Mouse (Mus musculus) CH12.LX (cell line): Measurements from ENCODE around the gene Tbp. TPM values are rescaled to one million over a fixed set of nuclear protein-coding genes. Genes with fewer than 3 reads are reported as not detected.

ENCODE experiments used
- DNase-seq: peaks from one replicate; pipeline ENCODE4 v3.0.0-alpha.2; 2013; ENCODE audit errors: extremely low read depth
- H3K27ac ChIP-seq: 2 replicates; pipeline ENCODE4 v1.5.1; 2012; ENCODE audit warnings: low read depth, mild to moderate bottlenecking, control low read depth, moderate library complexity; ENCODE audit not compliant: insufficient read depth
- H3K27me3 ChIP-seq: replicated peaks from 2 replicates; pipeline ENCODE3; 2012; ENCODE audit warnings: inconsistent platforms
- H3K36me3 ChIP-seq, 2 experiments: replicated peaks in 1 of 2; 2 replicates each; pipeline versions ENCODE3 to v1.6.1; 2012; ENCODE audit warnings: inconsistent platforms in 1 of 2, low read length in 1 of 2, mild to moderate bottlenecking in 1 of 2, mixed read lengths in 1 of 2, moderate library complexity in 1 of 2; ENCODE audit not compliant: control insufficient read depth in 1 of 2, insufficient read depth in 1 of 2
- H3K4me1 ChIP-seq, 2 experiments: 2 replicates each; pipeline ENCODE4 v1.6.1; 2012; ENCODE audit warnings: inconsistent platforms in 1 of 2, moderate library complexity in 1 of 2; ENCODE audit not compliant: insufficient read depth in 2 of 2, control insufficient read depth in 1 of 2
- H3K4me2 ChIP-seq: 2 replicates; pipeline ENCODE4 v1.6.1; 2012; ENCODE audit warnings: low read depth, mild to moderate bottlenecking, control low read depth; ENCODE audit not compliant: poor library complexity, insufficient read depth, severe bottlenecking
- H3K4me3 ChIP-seq, 3 experiments: fragments of 150-350 bp in 1 of 3; sonication (generic) in 1 of 3; replicated peaks in 1 of 3; 2 replicates each; pipeline versions ENCODE3 to v1.5.1; 2011 to 2012; ENCODE audit warnings: low read depth in 2 of 3, low read length in 2 of 3, mild to moderate bottlenecking in 2 of 3, moderate library complexity in 2 of 3, control low read depth in 1 of 3, improper control_type of control experiment in 1 of 3, inconsistent platforms in 1 of 3, mixed read lengths in 1 of 3; ENCODE audit not compliant: poor library complexity in 1 of 3
- H3K79me2 ChIP-seq: replicated peaks from 2 replicates; pipeline ENCODE4 v1.6.1; 2012; ENCODE audit warnings: mild to moderate bottlenecking, moderate library complexity; ENCODE audit not compliant: control insufficient read depth, poor library complexity, insufficient read depth, severe bottlenecking; ENCODE audit errors: extremely low read depth
- H3K9ac ChIP-seq: 2 replicates; pipeline ENCODE4 v1.6.1; 2012; ENCODE audit warnings: low read depth, mild to moderate bottlenecking, control low read depth, moderate library complexity; ENCODE audit not compliant: insufficient read depth
- H3K9me3 ChIP-seq: replicated peaks from 2 replicates; pipeline ENCODE3; 2012; ENCODE audit warnings: low read length, inconsistent platforms, mixed read lengths
- CHD1 ChIP-seq: IDR thresholded peaks from 2 replicates; pipeline ENCODE4 v1.6.1; 2012; ENCODE audit warnings: low read depth, low read length, improper control_type of control experiment, inconsistent platforms
- CTCF ChIP-seq, 2 experiments: IDR thresholded peaks in 1 of 2; conservative IDR thresholded peaks in 1 of 2; 2 replicates each; pipeline ENCODE4 v1.5.1; 2011 to 2012; ENCODE audit warnings: low read depth in 2 of 2, low read length in 2 of 2, improper control_type of control experiment in 1 of 2, inconsistent platforms in 1 of 2, mild to moderate bottlenecking in 1 of 2, moderate library complexity in 1 of 2
- ELF1 ChIP-seq: IDR thresholded peaks from 2 replicates; pipeline ENCODE4 v1.6.1; 2014; ENCODE audit warnings: low read depth, mild to moderate bottlenecking, inconsistent platforms, low read length, improper control_type of control experiment
- ETS1 ChIP-seq: conservative IDR thresholded peaks from 2 replicates; pipeline ENCODE4 v1.6.1; 2012; ENCODE audit warnings: low read depth, mild to moderate bottlenecking, inconsistent platforms, low read length, improper control_type of control experiment, moderate library complexity
- GABPA ChIP-seq: IDR thresholded peaks from 2 replicates; pipeline ENCODE4 v1.6.1; 2012; ENCODE audit warnings: low read depth, low read length, improper control_type of control experiment, inconsistent platforms; ENCODE audit not compliant: insufficient replicate concordance
- JUN ChIP-seq: IDR thresholded peaks from 2 replicates; pipeline ENCODE4 v1.6.1; 2011; ENCODE audit warnings: low read depth, mild to moderate bottlenecking, low read length, improper control_type of control experiment, moderate library complexity; ENCODE audit not compliant: insufficient read depth
- JUND ChIP-seq: conservative IDR thresholded peaks from 2 replicates; pipeline ENCODE4 v1.6.1; 2011; ENCODE audit warnings: low read depth, low read length, improper control_type of control experiment
- MAFK ChIP-seq: IDR thresholded peaks from 2 replicates; pipeline ENCODE4 v1.6.1; 2011; ENCODE audit warnings: low read length, improper control_type of control experiment; ENCODE audit not compliant: insufficient replicate concordance
- MEF2A ChIP-seq: IDR thresholded peaks from 2 replicates; pipeline ENCODE4 v1.6.1; 2014; ENCODE audit warnings: low read depth, mild to moderate bottlenecking, inconsistent platforms, low read length, improper control_type of control experiment, borderline replicate concordance
- MXI1 ChIP-seq: IDR thresholded peaks from 2 replicates; pipeline ENCODE4 v1.6.1; 2011; ENCODE audit warnings: mild to moderate bottlenecking, low read depth, low read length, improper control_type of control experiment
- MYC ChIP-seq: IDR thresholded peaks from 2 replicates; pipeline ENCODE4 v1.6.1; 2011; ENCODE audit warnings: low read depth, mild to moderate bottlenecking, improper control_type of control experiment, low read length
- NELFE ChIP-seq: IDR thresholded peaks from 2 replicates; pipeline ENCODE4 v1.6.1; 2011; ENCODE audit warnings: low read depth, low read length, improper control_type of control experiment
- PAX5 ChIP-seq: IDR thresholded peaks from 2 replicates; pipeline ENCODE4 v1.6.1; 2012; ENCODE audit warnings: low read length, inconsistent platforms, mixed read lengths
- POLR2AphosphoS2 ChIP-seq: IDR thresholded peaks from 2 replicates; pipeline ENCODE4 v1.6.1; 2011; ENCODE audit warnings: low read depth, low read length, improper control_type of control experiment
- RAD21 ChIP-seq: IDR thresholded peaks from 2 replicates; pipeline ENCODE4 v1.6.1; 2011; ENCODE audit warnings: low read depth, mild to moderate bottlenecking, low read length, improper control_type of control experiment, moderate library complexity
- RCOR1 ChIP-seq: conservative IDR thresholded peaks from 2 replicates; pipeline ENCODE4 v1.6.1; 2012; ENCODE audit warnings: low read depth, mild to moderate bottlenecking, inconsistent platforms, low read length, improper control_type of control experiment
- SIN3A ChIP-seq: IDR thresholded peaks from 2 replicates; pipeline ENCODE4 v1.6.1; 2012; ENCODE audit warnings: low read length, improper control_type of control experiment, inconsistent platforms
- SMC3 ChIP-seq: IDR thresholded peaks from 2 replicates; pipeline ENCODE4 v1.6.1; 2011; ENCODE audit warnings: low read depth, low read length, improper control_type of control experiment
- TBP ChIP-seq: conservative IDR thresholded peaks from 2 replicates; pipeline ENCODE4 v1.6.1; 2011; ENCODE audit warnings: low read depth, low read length, improper control_type of control experiment
- ZKSCAN1 ChIP-seq: IDR thresholded peaks from 2 replicates; pipeline ENCODE4 v1.6.1; 2012; ENCODE audit warnings: low read depth, inconsistent platforms, low read length, improper control_type of control experiment, borderline replicate concordance
- dilution Hi-C: fragments of 300-500 bp; cut with MboI; formaldehyde crosslinking; loops from 2 replicates; pipeline ENCODE4 v1.14.3; 2020; ENCODE audit warnings: low sequenced_read_pairs; ENCODE audit not compliant: extremely low pct_unique_long_range_greater_than_20kb, extremely low pct_ligation_motif_present
- in situ Hi-C: fragments of 300-500 bp; cut with MboI; formaldehyde crosslinking; loops from 3 replicates; pipeline ENCODE4 v1.14.3; 2019; ENCODE audit warnings: low sequenced_read_pairs, low pct_ligation_motif_present, low pct_unique_long_range_greater_than_20kb, mixed read lengths
- polyA plus RNA-seq: library from polyadenylated mRNA; unstranded; fragments of >175 nt; gene quantifications from 2 replicates; pipeline ENCODE4 v1.2.1, GENCODE M21; 2012; ENCODE audit warnings: low read depth; ENCODE audit not compliant: insufficient read length
- total RNA-seq, 2 experiments: library from RNA; depleted of rRNA; stranded (reverse); fragments of 300-350 nt in 1 of 2; fragments of >200 nt in 1 of 2; gene quantifications; 2 replicates each; pipeline ENCODE4 v1.2.3; 2012 to 2014

Tbp gene
- total and polyA plus RNA-seq, 3 experiments = 26.5 to 71.4 (median 52.8) TPM

- dilution Hi-C loops (no loop called here), in situ Hi-C loops (no loop called here)
- H3K9me3 ChIP-seq = no peaks in the 10 kb centered on the region
- H3K4me1 ChIP-seq = no peaks in the 10 kb centered on the region
- DNase-seq = no peak
- H3K4me2 ChIP-seq = no peak overlapping the region
- peaks cover 54 to 80% of the 10 kb centered on the region in 2 experiments for H3K36me3 ChIP-seq
- no peak overlapping the region for H3K4me3 ChIP-seq
- no peak overlapping the region for H3K27ac ChIP-seq
- TF ChIP-seq CTCF (conservative IDR thresholded peaks at IDR 0.05 in 1 of 2, IDR thresholded peaks at IDR 0.05 in 1 of 2; ENCODE audit: low read depth in 2 of 2, low read length in 2 of 2) (peak; percentile 6 to 31; a peak in 1 of 4 replicates), JUN (no peak)
- TF ChIP-seq, all 38 proteins: peak for 1
- Histone ChIP-seq H3K27me3 (no peaks in the 10 kb centered on the region), H3K79me2 (no peaks in the 10 kb centered on the region), H3K9ac (no peak overlapping the region)
Observed at GRCm38 (mm10) chr17:15472671-15473070, 27.0 kb upstream of the Tbp start.

- TF ChIP-seq MXI1 (no peak), NELFE (no peak), MYC (no peak), RCOR1 (no peak), ELF1 (no peak), GABPA (no peak), RAD21 (no peak), POLR2AphosphoS2 (no peak), ETS1 (no peak), MEF2A (no peak), SMC3 (no peak), MAFK (no peak), TBP (no peak), SIN3A (no peak), PAX5 (no peak), CHD1 (no peak), CTCF (conservative IDR thresholded peaks at IDR 0.05 in 1 of 2, IDR thresholded peaks at IDR 0.05 in 1 of 2; ENCODE audit: low read depth in 2 of 2, low read length in 2 of 2) (no peak), ZKSCAN1 (no peak), JUND (no peak)
- in situ Hi-C loops = no loop called here
Observed at GRCm38 (mm10) chr17:15490542-15490941, 9.1 kb upstream of the Tbp start.

More at GRCm38 (mm10) chr17:15490542-15490941, 9.1 kb upstream of the Tbp start:
- peaks cover 2 to 20% of the 10 kb centered on the region in 2 experiments; a peak in 3 of 4 replicates for H3K4me1 ChIP-seq
- dilution Hi-C loops = no loop called here
- H3K79me2 ChIP-seq = peaks cover 42% of the 10 kb centered on the region
- no peak for DNase-seq
- no peak overlapping the region for H3K4me2 ChIP-seq
- no peaks in the 10 kb centered on the region for H3K27me3 ChIP-seq
- H3K9me3 ChIP-seq = no peaks in the 10 kb centered on the region
- H3K27ac ChIP-seq = peak overlapping the region; percentile 32; the same call in 1 of the 2 replicates
- H3K36me3 ChIP-seq = peaks cover 47 to 61% of the 10 kb centered on the region in 2 experiments
- no peak overlapping the region for H3K9ac ChIP-seq
- no peak overlapping the region for H3K4me3 ChIP-seq
